Mouse (Mus musculus) embryo, embryonic 11 days (tissue): ENCODE data around the gene Sh3gl3.
A peak's percentile ranks its signal among the peaks of the same experiment; 100 is the strongest.

Source experiments
- DNase-seq: peaks from one replicate; pipeline ENCODE4 v3.0.0-alpha.2; 2015

The Sh3gl3 gene

GRCm38 (mm10) chr7:82236152-82236898, 62.7 kb downstream of the Sh3gl3 start:
- DNase-seq: no peak

GRCm38 (mm10) chr7:82236899-82237162, 63.2 kb downstream of the Sh3gl3 start:
- DNase-seq: no peak

GRCm38 (mm10) chr7:82240424-82241240, 67.0 kb downstream of the Sh3gl3 start:
- no peak for DNase-seq

- DNase-seq: no peak
These were observed 71.1 kb downstream of the Sh3gl3 start for GRCm38 (mm10) chr7:82244701-82245100.

- no peak for DNase-seq
These were observed 75.5 kb downstream of the Sh3gl3 start for GRCm38 (mm10) chr7:82248953-82249695.

- DNase-seq: no peak
These were observed 79.7 kb downstream of the Sh3gl3 start for GRCm38 (mm10) chr7:82253309-82253708.

- DNase-seq: no peak
These were observed 83.3 kb downstream of the Sh3gl3 start for GRCm38 (mm10) chr7:82256936-82257335.

- DNase-seq: no peak
These were observed 83.9 kb downstream of the Sh3gl3 start for GRCm38 (mm10) chr7:82257530-82257929.

GRCm38 (mm10) chr7:82260210-82260609, 86.6 kb downstream of the Sh3gl3 start:
- DNase-seq: peak; percentile 63

- peak; percentile 74 for DNase-seq
These were observed 89.5 kb downstream of the Sh3gl3 start for GRCm38 (mm10) chr7:82263141-82263540.

GRCm38 (mm10) chr7:82264119-82264518, 90.5 kb downstream of the Sh3gl3 start:
- DNase-seq: no peak

GRCm38 (mm10) chr7:82265365-82265764, 91.7 kb downstream of the Sh3gl3 start:
- no peak for DNase-seq

GRCm38 (mm10) chr7:82269948-82270347, 96.3 kb downstream of the Sh3gl3 start:
- peak; percentile 43 for DNase-seq

GRCm38 (mm10) chr7:82271742-82272141, 98.1 kb downstream of the Sh3gl3 start:
- no peak for DNase-seq

- peak; percentile 54 for DNase-seq
These were observed 99.2 kb downstream of the Sh3gl3 start for GRCm38 (mm10) chr7:82272875-82273274.

GRCm38 (mm10) chr7:82274011-82274709, 100.5 kb downstream of the Sh3gl3 start:
- peak; percentile 74 for DNase-seq

GRCm38 (mm10) chr7:82274975-82275374, 101.3 kb downstream of the Sh3gl3 start:
- no peak for DNase-seq

GRCm38 (mm10) chr7:82275529-82276204, 102.0 kb downstream of the Sh3gl3 start:
- peak; percentile 22 for DNase-seq

GRCm38 (mm10) chr7:82282011-82282410, 108.4 kb downstream of the Sh3gl3 start:
- DNase-seq: no peak

- DNase-seq: no peak
These were observed 108.8 kb downstream of the Sh3gl3 start for GRCm38 (mm10) chr7:82282464-82282863.

GRCm38 (mm10) chr7:82287242-82287641, 113.6 kb downstream of the Sh3gl3 start:
- no peak for DNase-seq

GRCm38 (mm10) chr7:82293441-82293840, 119.8 kb downstream of the Sh3gl3 start:
- no peak for DNase-seq
